In genomic region chr16:32165281-32165821, GRCm38 (mm10) we compare ENCODE assay signal across 8 mouse cellular contexts. TPM values are rescaled to one million over a fixed set of nuclear protein-coding genes. Genes with fewer than 3 reads are reported as not detected.
DNase-seq lines count a peak whose midpoint lies in the region; TF ChIP-seq lines count a peak whose summit lies in the region.

Gene Nrros, minus strand, starts transcription at chr16:32165594.

- peak within 1 kb of the TSS; percentile 46 for H3K4me3 ChIP-seq in ES-Bruce4 (ENCODE audit: low read depth, low read length)
- peak within 1 kb of the TSS; percentile 69 for H3K4me3 ChIP-seq in erythroblast, embryonic 14.5 days (replicated peaks)

- peak; percentile 88 for DNase-seq in brain, adult 2 months (ENCODE audit: low read depth, low spot score)
- peak; percentile 28 for DNase-seq in heart, postnatal 25 days (ENCODE audit: low spot score)
- DNase-seq in layer of hippocampus, adult 9-11 months: peak; percentile 79
- DNase-seq in lung, postnatal 25 days (ENCODE audit: low spot score): peak; percentile 76
- DNase-seq in right cerebral cortex, adult 2 months (ENCODE audit: low spot score in 2 of 2): peak; percentile 65 to 71
- no peak for DNase-seq in adipocyte (ENCODE audit: low spot score)

- H3K27ac ChIP-seq in ES-Bruce4 (ENCODE audit: insufficient read depth, low read length): no peak within 1 kb of the TSS

- H3K4me1 ChIP-seq in ES-Bruce4 (ENCODE audit: control insufficient read depth, insufficient read depth, low read length): peaks cover 2% of the 10 kb centered on the region
- H3K4me1 ChIP-seq in erythroblast, embryonic 14.5 days (ENCODE audit: control insufficient read depth): peaks cover 36% of the 10 kb centered on the region

- intact Hi-C loops in heart, postnatal 25 days (cut with DNase I): loop anchor here (10.0 kb wide), 1 partner anchor 51 kb away; no protein-coding TSS in a partner anchor

- no peaks in the 10 kb centered on the region for H3K36me3 ChIP-seq in ES-Bruce4 (ENCODE audit: control insufficient read depth, insufficient read depth, low read length, poor library complexity, severe bottlenecking)
- no peaks in the 10 kb centered on the region for H3K36me3 ChIP-seq in erythroblast, embryonic 14.5 days (ENCODE audit: control insufficient read depth)

- TF ChIP-seq POLR2A in ES-Bruce4 (IDR thresholded peaks at IDR 0.05; ENCODE audit: insufficient read depth, low read length): no peak

- no peak for TF ChIP-seq CTCF in ES-Bruce4 (IDR thresholded peaks at IDR 0.05; ENCODE audit: low read depth, low read length)

- TF ChIP-seq EP300 in ES-Bruce4 (IDR thresholded peaks at IDR 0.05; ENCODE audit: insufficient read depth, low read depth, low read length): no peak

- H3K9ac ChIP-seq in ES-Bruce4 (ENCODE audit: low read depth, poor library complexity, severe bottlenecking): peak within 1 kb of the TSS; percentile 22

- H3K27me3 ChIP-seq in ES-Bruce4 (ENCODE audit: control insufficient read depth, insufficient read depth, low read length, poor library complexity, severe bottlenecking): no peaks in the 10 kb centered on the region
- H3K27me3 ChIP-seq in erythroblast, embryonic 14.5 days (ENCODE audit: control insufficient read depth): no peaks in the 10 kb centered on the region

- peaks cover 4% of the 10 kb centered on the region; the same call in 1 of the 2 replicates for H3K9me3 ChIP-seq in ES-Bruce4 (replicated peaks; ENCODE audit: control insufficient read depth, insufficient read depth, low read length, poor library complexity, severe bottlenecking)
- no peaks in the 10 kb centered on the region for H3K9me3 ChIP-seq in erythroblast, embryonic 14.5 days (ENCODE audit: control insufficient read depth, low read length)

RNA-seq across cellular contexts. Expression of gene Nrros, which starts in this region (rescaled TPM):
- polyA plus RNA-seq in ES-Bruce4 (2011; ENCODE audit: insufficient read depth, insufficient read length, low read depth, missing spikeins): 0.61 and 1.1 TPM in 2 replicates
- 0.17 and 0.60 TPM in 2 replicates for polyA plus RNA-seq in erythroblast, embryonic 14.5 days (2012)
- total RNA-seq in heart, postnatal 25 days (2021): 1 to 10 TPM; 5.3 to 5.6 TPM
